Mouse (Mus musculus) forelimb bud, embryonic 11.5 days (tissue): ENCODE data around the gene Olfr891.
"Not testable (repeated sequence)": the region's sequence is repeated elsewhere in the genome, so short reads cannot be mapped to it uniquely, and the experiment has no call there.

ENCODE experiments used
- DNase-seq: peaks from one replicate; pipeline ENCODE4 v3.0.0-alpha.2; 2012; ENCODE audit warnings: low read depth, low spot score

Gene Olfr891

GRCm38 (mm10) chr9:38180721-38181120, at the start of gene Olfr891:
Olfr891 (minus strand) TSS chr9:38180821.
- no peak for DNase-seq

- no peak for DNase-seq
These were observed 37.1 kb upstream of the Olfr891 start, which contains the start of gene Olfr894 for GRCm38 (mm10) chr9:38217755-38218154. Olfr894 (plus strand) TSS chr9:38218055.

- DNase-seq, result no peak
These were observed 27.4 kb upstream of the Olfr891 start, which contains the start of gene Olfr893 for GRCm38 (mm10) chr9:38208065-38208464. Olfr893 (plus strand) TSS chr9:38208365.

DNA sequence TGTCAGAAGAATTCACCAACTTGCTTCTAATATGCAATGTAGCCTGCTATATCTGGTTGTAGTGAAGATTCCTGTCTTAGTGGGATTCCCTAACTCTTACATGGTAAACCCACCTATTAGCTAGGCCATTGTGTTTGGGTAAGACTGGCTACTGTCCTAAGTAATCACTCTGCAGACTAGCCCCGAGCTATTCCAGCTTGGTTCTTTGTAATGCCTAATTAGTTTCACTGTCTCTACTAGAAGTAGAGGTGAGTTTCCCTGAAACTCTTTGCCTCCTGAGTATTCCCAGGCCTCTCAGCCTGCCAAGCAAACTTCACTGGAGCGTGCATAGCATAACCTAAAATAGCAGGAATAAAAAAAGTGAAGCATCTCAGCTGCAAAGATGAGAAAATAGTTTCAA, 12.3 kb downstream of the Olfr891 start:
- DNase-seq, result not testable (repeated sequence)

DNA sequence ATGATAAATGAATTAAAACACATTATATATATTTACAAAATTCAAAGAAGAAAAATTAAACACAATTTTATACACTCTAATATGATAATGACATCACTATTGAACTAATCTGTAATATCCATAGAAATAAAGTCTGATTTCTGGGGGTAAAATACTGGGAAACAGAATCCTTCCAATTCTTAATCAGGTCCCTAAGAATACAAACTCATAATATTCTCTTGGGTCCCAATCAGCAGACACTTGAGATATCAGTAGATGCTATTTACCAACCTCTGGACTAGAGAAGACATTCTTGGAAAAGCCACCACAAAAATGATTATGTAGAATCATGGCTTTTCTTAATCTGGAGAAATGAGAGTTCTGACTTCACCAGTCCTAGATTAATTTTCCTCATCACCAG, 38.4 kb downstream of the Olfr891 start, which contains the start of gene Olfr890:
Gene Olfr890, plus strand, starts transcription at position 301 of the 400 bp plus-strand sequence.
- no peak for DNase-seq
